Comparison of ENCODE assay signal across 8 mouse cellular contexts in genomic region chr5:148994311-148994705, GRCm38 (mm10). TPM values are rescaled to one million over a fixed set of nuclear protein-coding genes. Genes with fewer than 3 reads are reported as not detected.
A peak's percentile ranks its signal among the peaks of the same experiment; 100 is the strongest.
DNase-seq lines count a peak whose midpoint lies in the region; ATAC-seq and TF ChIP-seq lines count a peak whose summit lies in the region.

No protein-coding gene starts in this region.

- ATAC-seq in lung, embryonic 14.5 days (ENCODE audit: insufficient read depth), result peak; percentile 37; the same call in 1 of the 2 replicates
- ATAC-seq in forebrain, embryonic 11.5 days (replicated peaks; ENCODE audit: low FRiP score), result peak; percentile 11; the same call in 1 of the 2 replicates
- ATAC-seq in limb, embryonic 11.5 days (ENCODE audit: insufficient number of reproducible peaks, low FRiP score, low TSS enrichment, low read depth), result no peak
- no peak for ATAC-seq in neural tube, embryonic 15.5 days (ENCODE audit: low FRiP score)

- no peak for TF ChIP-seq CTCF in lung, embryonic 14.5 days (IDR thresholded peaks at IDR 0.05; ENCODE audit: low read depth)

- H3K27ac ChIP-seq in lung, embryonic 14.5 days (ENCODE audit: low read depth), result peak overlapping the region; percentile 99
- peak overlapping the region; percentile 74 for H3K27ac ChIP-seq in forebrain, embryonic 11.5 days (ENCODE audit: low read depth, low read length)
- H3K27ac ChIP-seq in limb, embryonic 11.5 days (replicated peaks; ENCODE audit: low read depth, low read length), result peak overlapping the region; percentile 98
- peak overlapping the region; percentile 91 for H3K27ac ChIP-seq in neural tube, embryonic 15.5 days (replicated peaks)

- 16% methylated on average over 7 of the region's 7 CpGs for WGBS in lung, embryonic 14.5 days
- 75% methylated on average over 7 of the region's 7 CpGs for WGBS in forebrain, embryonic 11.5 days
- WGBS in limb, embryonic 11.5 days, result 54% methylated on average over 7 of the region's 7 CpGs
- WGBS in neural tube, embryonic 15.5 days, result 39% methylated on average over 7 of the region's 7 CpGs

- H3K4me3 ChIP-seq in lung, embryonic 14.5 days (ENCODE audit: low read depth, low read length), result peak overlapping the region; percentile 55
- peak overlapping the region; percentile 35 for H3K4me3 ChIP-seq in forebrain, embryonic 11.5 days (ENCODE audit: low read depth, low read length)
- peak overlapping the region; percentile 52 for H3K4me3 ChIP-seq in limb, embryonic 11.5 days (ENCODE audit: low read depth, low read length)
- peak overlapping the region; percentile 54 for H3K4me3 ChIP-seq in neural tube, embryonic 15.5 days (replicated peaks)

- H3K4me1 ChIP-seq in lung, embryonic 14.5 days (ENCODE audit: insufficient read depth), result peaks cover 6% of the 10 kb centered on the region
- H3K4me1 ChIP-seq in forebrain, embryonic 11.5 days (replicated peaks; ENCODE audit: control insufficient read depth, insufficient read depth, low read length), result no peaks in the 10 kb centered on the region
- H3K4me1 ChIP-seq in limb, embryonic 11.5 days (ENCODE audit: control insufficient read depth, insufficient read depth, low read length), result peaks cover 8% of the 10 kb centered on the region; the same call in 1 of the 2 replicates
- peaks cover 22% of the 10 kb centered on the region for H3K4me1 ChIP-seq in neural tube, embryonic 15.5 days

- peak; percentile 55 for DNase-seq in lung, embryonic 14.5 days
- no peak for DNase-seq in lung, postnatal 4 days
- no peak for DNase-seq in forebrain, embryonic 11.5 days (ENCODE audit: low spot score)
- DNase-seq in limb, embryonic 11.5 days (ENCODE audit: low spot score), result no peak
- no peak for DNase-seq in adrenal gland, postnatal 4 days (ENCODE audit: low spot score in 2 of 2)
- DNase-seq in yolk sac, embryonic 10.5 days (ENCODE audit: low spot score), result no peak
- no peak for DNase-seq in left cerebral cortex, adult 18-20 months (ENCODE audit: low spot score in 2 of 2)

- H3K4me2 ChIP-seq in lung, embryonic 14.5 days, result peak overlapping the region; percentile 87
- H3K4me2 ChIP-seq in forebrain, embryonic 11.5 days (ENCODE audit: low read depth, low read length, severe bottlenecking), result peak overlapping the region; percentile 68
- peak overlapping the region; percentile 80 for H3K4me2 ChIP-seq in limb, embryonic 11.5 days (ENCODE audit: low read depth, severe bottlenecking)
- peak overlapping the region; percentile 86 for H3K4me2 ChIP-seq in neural tube, embryonic 15.5 days

- no peaks in the 10 kb centered on the region; the same call in 1 of the 2 replicates for H3K9me3 ChIP-seq in lung, embryonic 14.5 days (ENCODE audit: low read depth, low read length)
- H3K9me3 ChIP-seq in forebrain, embryonic 11.5 days (ENCODE audit: control insufficient read depth, low read length), result peaks cover 2% of the 10 kb centered on the region; the same call in 1 of the 2 replicates
- no peaks in the 10 kb centered on the region; the same call in 1 of the 2 replicates for H3K9me3 ChIP-seq in limb, embryonic 11.5 days (ENCODE audit: control insufficient read depth, low read length)
- no peaks in the 10 kb centered on the region for H3K9me3 ChIP-seq in neural tube, embryonic 15.5 days (replicated peaks)

- no peaks in the 10 kb centered on the region for H3K36me3 ChIP-seq in lung, embryonic 14.5 days (ENCODE audit: insufficient read depth)
- H3K36me3 ChIP-seq in forebrain, embryonic 11.5 days (ENCODE audit: control insufficient read depth, insufficient read depth, low read length), result no peaks in the 10 kb centered on the region
- H3K36me3 ChIP-seq in limb, embryonic 11.5 days (ENCODE audit: control insufficient read depth, insufficient read depth, low read length), result 0 out of 2 replicates have a peak, but pooled peaks cover 4% of the 10 kb centered on the region
- H3K36me3 ChIP-seq in neural tube, embryonic 15.5 days, result no peaks in the 10 kb centered on the region

- H3K9ac ChIP-seq in lung, embryonic 14.5 days, result peak overlapping the region; percentile 60
- H3K9ac ChIP-seq in forebrain, embryonic 11.5 days (ENCODE audit: low read length), result peak overlapping the region; percentile 71
- peak overlapping the region; percentile 85 for H3K9ac ChIP-seq in limb, embryonic 11.5 days (ENCODE audit: low read length)
- H3K9ac ChIP-seq in neural tube, embryonic 15.5 days (replicated peaks), result peak overlapping the region; percentile 64

- H3K27me3 ChIP-seq in lung, embryonic 14.5 days (ENCODE audit: insufficient read depth, low read length), result no peaks in the 10 kb centered on the region
- H3K27me3 ChIP-seq in forebrain, embryonic 11.5 days (ENCODE audit: control insufficient read depth, insufficient read depth, low read length), result no peaks in the 10 kb centered on the region
- H3K27me3 ChIP-seq in limb, embryonic 11.5 days (ENCODE audit: control insufficient read depth, insufficient read depth, low read length), result no peaks in the 10 kb centered on the region
- H3K27me3 ChIP-seq in neural tube, embryonic 15.5 days (replicated peaks), result no peaks in the 10 kb centered on the region

RNA-seq across cellular contexts. Expression of gene Gm42791, which starts 0.6 kb away (rescaled TPM):
- 0.58 and 1.2 TPM in 2 replicates for polyA plus RNA-seq in lung, embryonic 14.5 days (2014; fragmentation: Nextera tagmentation; extraction: Ambion mirVana)
- polyA plus RNA-seq in forebrain, embryonic 11.5 days (2014; fragmentation: Nextera tagmentation; extraction: Ambion mirVana), result 4.6 TPM in 1 of 2 replicates, not detected in the other
- polyA plus RNA-seq in limb, embryonic 11.5 days (2014; fragmentation: Nextera tagmentation; extraction: Ambion mirVana), result 1.9 TPM in 1 of 2 replicates, not detected in the other
- polyA plus RNA-seq in neural tube, embryonic 15.5 days (2015; fragmentation: Nextera tagmentation; extraction: Ambion mirVana), result 3.4 and 5.4 TPM in 2 replicates
- 1 to 10 TPM; 4.3 to 6.5 TPM for total RNA-seq in adrenal gland, postnatal 4 days (2021)
- 10 to 100 TPM; 31.6 to 40.1 TPM for total RNA-seq in left cerebral cortex, adult 18-20 months (2021)

Comparison
In these comparisons a context has a peak if more than half of its experiments do, and no peak if none do; other contexts are left out.
1. ATAC-seq: peak in lung, embryonic 14.5 days (single experiment) and forebrain, embryonic 11.5 days (single experiment); none in limb, embryonic 11.5 days (single experiment) and neural tube, embryonic 15.5 days (single experiment).
2. Peak in every context shown above with its lines, with median percentiles within 50 percentile points of each other: H3K27ac ChIP-seq, H3K4me2 ChIP-seq, H3K4me3 ChIP-seq and H3K9ac ChIP-seq.